Comparison of ENCODE assay signal across 8 mouse cellular contexts in the genomic region with DNA sequence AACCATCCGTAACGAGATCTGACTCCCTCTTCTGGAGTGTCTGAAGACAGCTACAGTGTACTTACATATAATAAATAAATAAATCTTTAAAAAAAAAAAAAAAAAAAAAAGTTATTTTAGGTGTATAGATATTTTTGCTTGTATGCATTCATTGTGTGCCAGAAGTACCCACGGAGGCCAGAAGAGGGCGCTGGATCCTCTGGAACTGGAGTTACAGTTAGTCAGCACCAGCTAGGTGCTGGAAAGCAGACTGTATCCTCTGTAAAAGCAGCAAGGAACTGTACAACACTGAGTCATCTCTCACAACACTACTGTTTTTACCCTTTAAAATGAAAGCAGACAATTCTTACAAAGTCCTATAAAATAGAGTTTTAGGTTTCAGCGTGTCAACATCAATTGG. TPM values are rescaled to one million over a fixed set of nuclear protein-coding genes. Genes with fewer than 3 reads are reported as not detected.
A peak's percentile ranks its signal among the peaks of the same experiment; 100 is the strongest.
DNase-seq lines count a peak whose midpoint lies in the region; ATAC-seq and TF ChIP-seq lines count a peak whose summit lies in the region.

No protein-coding gene starts in this region.

- H3K4me3 ChIP-seq in forebrain, embryonic 11.5 days (ENCODE audit: low read depth, low read length): no peak overlapping the region
- H3K4me3 ChIP-seq in forebrain, embryonic 16.5 days (replicated peaks; ENCODE audit: low read length): no peak overlapping the region
- H3K4me3 ChIP-seq in bone marrow macrophage, adult 2 months (ENCODE audit: insufficient read depth, low read length): no peak overlapping the region
- peak overlapping the region; percentile 82 for H3K4me3 ChIP-seq in erythroblast, embryonic 14.5 days (replicated peaks)
- H3K4me3 ChIP-seq in liver, postnatal 0 days (ENCODE audit: low read depth, low read length): no peak overlapping the region

- H3K9me3 ChIP-seq in forebrain, embryonic 11.5 days (ENCODE audit: control insufficient read depth, low read length): no peaks in the 10 kb centered on the region
- no peaks in the 10 kb centered on the region for H3K9me3 ChIP-seq in forebrain, embryonic 16.5 days (ENCODE audit: control insufficient read depth, low read length)
- no peaks in the 10 kb centered on the region for H3K9me3 ChIP-seq in erythroblast, embryonic 14.5 days (ENCODE audit: control insufficient read depth, low read length)
- no peaks in the 10 kb centered on the region for H3K9me3 ChIP-seq in liver, postnatal 0 days (ENCODE audit: low read length)

- TF ChIP-seq CTCF in bone marrow macrophage, adult 2 months (IDR thresholded peaks at IDR 0.05; ENCODE audit: low read depth, low read length): peak; percentile 43; the same call in 1 of the 2 replicates
- TF ChIP-seq CTCF in liver, postnatal 0 days (IDR thresholded peaks at IDR 0.05; ENCODE audit: low read depth): peak; percentile 82

- no peak for ATAC-seq in forebrain, embryonic 11.5 days (replicated peaks; ENCODE audit: low FRiP score)
- no peak for ATAC-seq in forebrain, embryonic 16.5 days
- ATAC-seq in liver, postnatal 0 days: no peak

- H3K9ac ChIP-seq in forebrain, embryonic 11.5 days (ENCODE audit: low read length): no peak overlapping the region
- H3K9ac ChIP-seq in forebrain, embryonic 16.5 days (replicated peaks; ENCODE audit: low read depth, low read length): no peak overlapping the region
- no peak overlapping the region for H3K9ac ChIP-seq in liver, postnatal 0 days (replicated peaks)

- TF ChIP-seq POLR2A in bone marrow macrophage, adult 2 months (IDR thresholded peaks at IDR 0.05; ENCODE audit: borderline replicate concordance, low read depth, low read length): no peak

- H3K27ac ChIP-seq in forebrain, embryonic 11.5 days (ENCODE audit: low read depth, low read length): no peak overlapping the region
- H3K27ac ChIP-seq in forebrain, embryonic 16.5 days (ENCODE audit: low read length): no peak overlapping the region
- H3K27ac ChIP-seq in bone marrow macrophage, adult 2 months (ENCODE audit: insufficient read depth, low read depth, low read length): peak overlapping the region; percentile 30
- 0 out of 2 replicates have a peak overlapping the region, but pooled peaks have one; percentile 56 for H3K27ac ChIP-seq in liver, postnatal 0 days (ENCODE audit: low read depth)

- 44% methylated on average over 3 of the region's 5 CpGs for WGBS in forebrain, embryonic 11.5 days
- WGBS in forebrain, embryonic 16.5 days: 52% methylated on average over 3 of the region's 5 CpGs
- 55% methylated on average over 3 of the region's 5 CpGs for WGBS in liver, postnatal 0 days (ENCODE audit: insufficient replicate concordance)

- DNase-seq in forebrain, embryonic 11.5 days (ENCODE audit: low spot score): peak; percentile 76
- peak; percentile 87 for DNase-seq in CD4-positive, CD25-positive, alpha-beta regulatory T cell, adult 2 months (ENCODE audit: low read depth, low spot score)
- DNase-seq in kidney, postnatal 10 days: peak; percentile 79
- DNase-seq in liver, postnatal 0 days: peak; percentile 87
- DNase-seq in right cerebral cortex, postnatal 4 days: peak; percentile 81

- no peaks in the 10 kb centered on the region for H3K27me3 ChIP-seq in forebrain, embryonic 11.5 days (ENCODE audit: control insufficient read depth, insufficient read depth, low read length)
- H3K27me3 ChIP-seq in forebrain, embryonic 16.5 days (replicated peaks; ENCODE audit: control insufficient read depth, insufficient read depth, low read length): no peaks in the 10 kb centered on the region
- peaks cover 11% of the 10 kb centered on the region for H3K27me3 ChIP-seq in erythroblast, embryonic 14.5 days (ENCODE audit: control insufficient read depth)
- no peaks in the 10 kb centered on the region for H3K27me3 ChIP-seq in liver, postnatal 0 days (ENCODE audit: insufficient read depth, low read length)

- H3K36me3 ChIP-seq in forebrain, embryonic 11.5 days (ENCODE audit: control insufficient read depth, insufficient read depth, low read length): no peaks in the 10 kb centered on the region
- H3K36me3 ChIP-seq in forebrain, embryonic 16.5 days (ENCODE audit: control insufficient read depth, insufficient read depth): no peaks in the 10 kb centered on the region
- H3K36me3 ChIP-seq in erythroblast, embryonic 14.5 days (ENCODE audit: control insufficient read depth): peaks cover 69% of the 10 kb centered on the region
- H3K36me3 ChIP-seq in liver, postnatal 0 days (replicated peaks; ENCODE audit: insufficient read depth, low read length): peaks cover 4% of the 10 kb centered on the region; the same call in 1 of the 2 replicates

- H3K4me1 ChIP-seq in forebrain, embryonic 11.5 days (replicated peaks; ENCODE audit: control insufficient read depth, insufficient read depth, low read length): peaks cover 5% of the 10 kb centered on the region; the same call in 1 of the 2 replicates
- H3K4me1 ChIP-seq in forebrain, embryonic 16.5 days (replicated peaks; ENCODE audit: control insufficient read depth, insufficient read depth, low read length): peaks cover 18% of the 10 kb centered on the region
- peaks cover 19% of the 10 kb centered on the region for H3K4me1 ChIP-seq in bone marrow macrophage, adult 2 months (ENCODE audit: control insufficient read depth, insufficient read depth, low read length)
- H3K4me1 ChIP-seq in erythroblast, embryonic 14.5 days (ENCODE audit: control insufficient read depth): peaks cover 50% of the 10 kb centered on the region
- peaks cover 23% of the 10 kb centered on the region for H3K4me1 ChIP-seq in liver, postnatal 0 days (ENCODE audit: insufficient read depth)

- no peak for TF ChIP-seq EP300 in liver, postnatal 0 days (IDR thresholded peaks at IDR 0.05; ENCODE audit: low read depth)

- no peak overlapping the region for H3K4me2 ChIP-seq in forebrain, embryonic 11.5 days (ENCODE audit: low read depth, low read length, severe bottlenecking)
- H3K4me2 ChIP-seq in forebrain, embryonic 16.5 days (ENCODE audit: low read length): no peak overlapping the region
- H3K4me2 ChIP-seq in liver, postnatal 0 days (ENCODE audit: low read depth, low read length): peak overlapping the region; percentile 22; the same call in 1 of the 2 replicates

RNA-seq across cellular contexts. Expression of a gene that starts 4.5 kb away (rescaled TPM):
- 91.9 and 92.6 TPM in 2 replicates for polyA plus RNA-seq in forebrain, embryonic 11.5 days (2014; fragmentation: Nextera tagmentation; extraction: Ambion mirVana)
- 240 and 244 TPM in 2 replicates for polyA plus RNA-seq in forebrain, embryonic 16.5 days (2015; fragmentation: Nextera tagmentation; extraction: Ambion mirVana)
- polyA plus RNA-seq in bone marrow macrophage, adult 2 months (2012; ENCODE audit: insufficient read depth, insufficient read length, missing spikeins): 101 and 107 TPM in 2 replicates
- 86.9 and 108 TPM in 2 replicates for polyA plus RNA-seq in erythroblast, embryonic 14.5 days (2012)
- polyA plus RNA-seq in liver, postnatal 0 days (2015; fragmentation: Nextera tagmentation; extraction: Ambion mirVana): 154 and 170 TPM in 2 replicates

RNA-seq across cellular contexts. Expression of a gene that starts 34.8 kb away (rescaled TPM):
- 0.28 and 0.55 TPM in 2 replicates for polyA plus RNA-seq in forebrain, embryonic 11.5 days (2014; fragmentation: Nextera tagmentation; extraction: Ambion mirVana)
- 0.20 and 0.30 TPM in 2 replicates for polyA plus RNA-seq in forebrain, embryonic 16.5 days (2015; fragmentation: Nextera tagmentation; extraction: Ambion mirVana)
- 6.0 and 6.5 TPM in 2 replicates for polyA plus RNA-seq in bone marrow macrophage, adult 2 months (2012; ENCODE audit: insufficient read depth, insufficient read length, missing spikeins)
- not detected in 2 replicates for polyA plus RNA-seq in erythroblast, embryonic 14.5 days (2012)
- 0.95 and 1.1 TPM in 2 replicates for polyA plus RNA-seq in liver, postnatal 0 days (2015; fragmentation: Nextera tagmentation; extraction: Ambion mirVana)

RNA-seq across cellular contexts. Expression of a gene that starts 38.3 kb away (rescaled TPM):
- polyA plus RNA-seq in forebrain, embryonic 11.5 days (2014; fragmentation: Nextera tagmentation; extraction: Ambion mirVana): 36.7 and 39.4 TPM in 2 replicates
- 69.3 and 76.8 TPM in 2 replicates for polyA plus RNA-seq in forebrain, embryonic 16.5 days (2015; fragmentation: Nextera tagmentation; extraction: Ambion mirVana)
- 20.0 and 24.9 TPM in 2 replicates for polyA plus RNA-seq in bone marrow macrophage, adult 2 months (2012; ENCODE audit: insufficient read depth, insufficient read length, missing spikeins)
- polyA plus RNA-seq in erythroblast, embryonic 14.5 days (2012): 0.05 TPM in 1 of 2 replicates, not detected in the other
- 13.9 and 16.0 TPM in 2 replicates for polyA plus RNA-seq in liver, postnatal 0 days (2015; fragmentation: Nextera tagmentation; extraction: Ambion mirVana)

Comparison
In these comparisons a context has a peak if more than half of its experiments do, and no peak if none do; other contexts are left out.
1. H3K27ac ChIP-seq: peak in bone marrow macrophage, adult 2 months (single experiment) and liver, postnatal 0 days (single experiment); none in forebrain, embryonic 11.5 days (single experiment) and forebrain, embryonic 16.5 days (single experiment).
2. RNA of a gene that starts 38.3 kb away (polyA plus RNA-seq): 69.3 to 76.8 TPM in forebrain, embryonic 16.5 days, 36.7 to 39.4 TPM in forebrain, embryonic 11.5 days, 20.0 to 24.9 TPM in bone marrow macrophage, adult 2 months and 13.9 to 16.0 TPM in liver, postnatal 0 days; 0.05 TPM in erythroblast, embryonic 14.5 days; every median in the first group is over 10 times any median in the second.
3. Peak in every context shown above with its lines, with median percentiles within 50 percentile points of each other: DNase-seq.